Mouse (Mus musculus): ENCODE data around the gene Tiparp.

GRCm38 (mm10) chr3:65494291-65494763, 33.9 kb upstream of the Tiparp start:
- TF ChIP-seq EP300 (IDR thresholded peaks at IDR 0.05; ENCODE audit: insufficient read depth, low read depth, low read length) (no peak), CTCF (IDR thresholded peaks at IDR 0.05) (no peak), POLR2A (IDR thresholded peaks at IDR 0.05; ENCODE audit: insufficient read depth, low read depth, low read length) (no peak)

Data from heart, adult 2 months (tissue).